Mouse (Mus musculus) neural tube, embryonic 15.5 days (tissue): ENCODE data around the gene Hoxd10. TPM values are rescaled to one million over a fixed set of nuclear protein-coding genes. Genes with fewer than 3 reads are reported as not detected.

Experiments used
- ATAC-seq: fragments of 200-750 bp; cut with Nextera tagmentation; 2 replicates; pipeline ENCODE4 v1.8.0; 2017; ENCODE audit warnings: mild to moderate bottlenecking, moderate TSS enrichment, moderate library complexity; ENCODE audit not compliant: low FRiP score
- H3K27ac ChIP-seq: fragments of 300-500 bp; sonication (generic); replicated peaks from 2 replicates; pipeline ENCODE4 v1.5.1; 2015; ENCODE audit warnings: mild to moderate bottlenecking, inconsistent platforms
- H3K27me3 ChIP-seq: fragments of 300-500 bp; sonication (generic); replicated peaks from 2 replicates; pipeline ENCODE4 v1.6.1; 2015; ENCODE audit warnings: inconsistent platforms
- H3K36me3 ChIP-seq: fragments of 300-500 bp; sonication (generic); 2 replicates; pipeline ENCODE4 v1.6.1; 2015; ENCODE audit warnings: inconsistent platforms
- H3K4me1 ChIP-seq: fragments of 300-500 bp; sonication (generic); 2 replicates; pipeline ENCODE4 v1.6.1; 2015; ENCODE audit warnings: inconsistent platforms
- H3K4me2 ChIP-seq: fragments of 300-500 bp; sonication (generic); 2 replicates; pipeline ENCODE4 v1.6.1; 2015; ENCODE audit warnings: inconsistent platforms, mild to moderate bottlenecking, moderate library complexity
- H3K4me3 ChIP-seq: fragments of 300-500 bp; sonication (generic); replicated peaks from 2 replicates; pipeline ENCODE4 v1.5.1; 2015; ENCODE audit warnings: mild to moderate bottlenecking, inconsistent platforms
- H3K9ac ChIP-seq: fragments of 300-500 bp; sonication (generic); replicated peaks from 2 replicates; pipeline ENCODE4 v1.6.1; 2015; ENCODE audit warnings: mild to moderate bottlenecking, inconsistent platforms
- H3K9me3 ChIP-seq: fragments of 300-500 bp; sonication (generic); replicated peaks from 2 replicates; pipeline ENCODE4 v1.6.1; 2016; ENCODE audit warnings: inconsistent platforms
- WGBS: fragments of 180-500 bp; shearing (Covaris S2); methylation state at CpG from one replicate; pipeline ENCODE4 v1.1.7; 2015; ENCODE audit warnings: mixed read lengths; 5-methylcytosine and 5-hydroxymethylcytosine counted together
- polyA plus RNA-seq: library from polyadenylated mRNA; unstranded; fragments of >200 nt; fragmentation: Nextera tagmentation; extraction: Ambion mirVana; gene quantifications from 2 replicates; pipeline ENCODE4 v1.2.1, GENCODE M21; 2015

Gene Hoxd10
- polyA plus RNA-seq, 1 experiment from 2014 or later, result 61.8 TPM

DNA sequence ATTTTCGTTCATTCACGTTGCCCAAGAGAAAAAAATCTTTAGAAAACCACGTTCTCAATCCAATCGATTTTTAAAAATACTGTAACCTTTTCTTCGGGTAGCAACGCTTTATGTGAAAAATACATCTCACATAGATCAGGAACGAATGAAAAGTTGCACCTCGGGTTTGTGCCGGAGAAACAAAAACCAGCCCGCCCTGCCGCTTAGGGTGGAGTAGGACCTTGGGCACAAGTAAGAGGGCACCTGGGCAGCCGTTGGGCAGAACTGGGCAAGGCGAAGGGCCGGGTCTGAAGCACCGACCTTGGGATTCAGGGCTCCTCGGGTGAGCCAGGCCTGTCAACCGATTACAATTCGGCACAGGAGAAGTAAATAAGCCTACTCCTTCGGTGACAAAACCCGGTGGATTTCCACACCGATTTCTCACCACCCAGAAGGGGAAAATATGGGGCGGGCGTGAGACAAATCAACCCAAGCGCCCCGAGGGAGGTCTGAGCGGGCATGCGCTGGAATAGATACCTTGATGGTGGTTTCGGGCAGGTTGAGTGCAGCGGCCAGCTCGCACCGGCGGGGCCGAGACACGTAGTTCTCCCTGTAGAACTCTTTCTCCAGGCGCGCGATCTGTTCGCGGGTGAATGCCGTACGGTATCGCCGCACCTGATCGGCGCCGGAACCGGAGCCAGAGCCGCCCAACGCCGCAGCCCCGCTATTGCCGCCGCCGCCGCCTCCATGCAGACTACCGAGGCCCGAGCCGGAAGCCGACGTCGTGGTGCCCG lies 34.3 kb upstream of the Hoxd10 start:
- Histone ChIP-seq H3K4me2 (no peak overlapping the region), H3K4me1 (peaks cover 16% of the 10 kb centered on the region), H3K9me3 (no peaks in the 10 kb centered on the region), H3K4me3 (0 out of 2 replicates have a peak overlapping the region, but pooled peaks have one; percentile 1), H3K9ac (no peak overlapping the region), H3K27ac (no peak overlapping the region), H3K27me3 (peaks cover 66% of the 10 kb centered on the region), H3K36me3 (no peaks in the 10 kb centered on the region)
- ATAC-seq, result no peak
- WGBS, result 2% methylated on average over 62 of the region's 62 CpGs

DNA sequence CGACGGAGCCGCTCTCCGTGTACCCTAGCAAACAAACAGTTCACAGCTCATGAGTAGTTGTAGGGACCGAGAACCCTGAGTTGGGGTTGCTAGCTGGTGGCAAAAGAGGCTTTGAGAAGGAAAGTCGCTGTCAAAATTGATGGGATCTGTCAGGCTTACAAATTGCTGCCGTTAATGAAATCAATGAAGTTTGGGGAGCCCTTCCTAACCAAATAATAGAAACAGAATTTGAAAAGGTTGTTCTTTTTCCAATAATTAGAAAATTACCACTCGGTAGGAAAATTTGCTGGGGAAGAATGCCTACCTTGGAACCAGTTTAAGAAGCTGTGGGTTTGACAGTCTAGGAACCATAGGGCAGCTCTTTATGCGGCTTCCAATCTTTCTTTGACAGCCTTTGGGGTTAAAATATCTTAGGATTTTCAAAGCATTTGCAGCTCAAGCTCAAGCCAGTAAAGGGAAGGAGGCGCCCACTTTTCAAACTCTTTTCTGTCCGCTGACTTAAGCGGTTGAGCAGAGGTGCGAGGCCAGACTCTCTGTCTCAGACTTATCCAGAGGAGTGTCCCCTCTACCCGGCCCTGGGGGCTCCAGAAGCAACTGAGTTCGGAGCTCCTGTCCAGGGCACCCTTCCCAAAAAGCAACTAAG lies 33.6 kb upstream of the Hoxd10 start:
- Histone ChIP-seq H3K4me3 (peak overlapping the region; percentile 6; the same call in 1 of the 2 replicates), H3K4me2 (no peak overlapping the region), H3K36me3 (no peaks in the 10 kb centered on the region), H3K9ac (no peak overlapping the region), H3K9me3 (no peaks in the 10 kb centered on the region), H3K27ac (no peak overlapping the region), H3K4me1 (peaks cover 16% of the 10 kb centered on the region), H3K27me3 (peaks cover 71% of the 10 kb centered on the region)
- 1% methylated on average over 15 of the region's 15 CpGs for WGBS
- ATAC-seq, result no peak

DNA sequence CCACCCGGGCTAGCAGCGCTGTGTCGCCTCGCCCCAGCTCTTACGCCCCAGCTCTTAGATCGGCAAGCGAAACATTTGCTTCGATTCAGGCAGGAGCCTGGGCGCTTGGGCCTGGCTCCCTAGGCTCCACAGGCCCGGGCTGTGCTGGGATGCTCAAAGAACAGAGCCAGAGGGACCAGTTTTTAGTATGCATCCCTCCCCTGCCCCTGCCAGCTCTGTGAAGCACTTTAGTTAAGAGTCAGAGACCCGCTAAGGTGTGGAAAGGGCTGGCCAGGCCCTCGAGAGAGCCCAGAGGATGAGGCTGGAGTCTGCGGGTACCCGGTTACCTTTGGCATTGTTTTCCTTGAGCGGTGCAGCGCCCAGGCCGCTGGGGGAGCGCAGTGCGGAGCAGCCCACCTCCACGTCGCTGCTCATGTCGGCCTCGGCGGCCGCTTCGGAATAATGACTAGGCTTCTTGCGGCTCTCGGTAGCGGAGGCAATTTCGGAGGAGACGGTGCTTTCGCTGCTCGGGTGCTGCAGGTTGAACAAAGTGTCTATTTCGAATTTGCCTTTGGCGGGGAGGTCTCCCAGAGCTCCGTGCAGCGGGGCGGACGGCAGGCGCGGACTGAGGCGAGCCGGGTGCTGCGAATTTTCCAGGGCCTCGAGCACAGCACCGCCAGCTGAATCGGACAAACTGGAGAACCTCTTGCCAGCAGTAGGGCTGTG lies 32.9 kb upstream of the Hoxd10 start:
- Histone ChIP-seq H3K9me3 (no peaks in the 10 kb centered on the region), H3K27me3 (peaks cover 75% of the 10 kb centered on the region), H3K4me1 (peaks cover 16% of the 10 kb centered on the region), H3K4me3 (peak overlapping the region; percentile 6; the same call in 1 of the 2 replicates), H3K36me3 (no peaks in the 10 kb centered on the region), H3K9ac (no peak overlapping the region), H3K4me2 (no peak overlapping the region), H3K27ac (no peak overlapping the region)
- no peak for ATAC-seq
- under 1% methylated on average over 47 of the region's 47 CpGs for WGBS

DNA sequence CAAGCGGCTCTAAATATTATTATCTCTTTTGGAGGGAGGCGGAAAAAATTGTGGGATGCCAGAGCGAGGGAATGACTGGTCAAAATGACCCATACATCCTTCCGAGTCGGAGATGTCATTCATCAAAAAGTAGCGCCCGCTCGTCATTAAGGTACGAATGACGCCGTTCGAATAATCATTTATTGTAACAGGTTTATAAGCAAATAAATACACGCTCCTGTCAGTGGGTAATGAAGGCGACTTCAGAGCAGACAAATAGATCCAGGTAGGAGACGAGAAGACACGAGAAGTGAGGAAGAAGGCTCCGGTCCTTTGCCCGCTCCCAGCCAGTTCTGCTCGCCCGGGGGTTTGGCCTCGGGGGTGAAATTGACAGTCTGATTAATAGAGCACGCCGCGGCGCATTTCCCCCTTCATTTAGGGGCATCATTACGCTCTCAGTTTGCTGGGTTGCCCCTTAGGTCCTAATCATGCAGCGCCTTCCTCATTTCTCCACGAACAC lies 32.2 kb upstream of the Hoxd10 start, which contains the start of gene Evx2:
TSS of gene Evx2 (minus strand) at position 51 of the 499 bp plus-strand sequence.
- Histone ChIP-seq H3K9ac (no peak within 1 kb of the TSS), H3K4me3 (peak within 1 kb of the TSS; percentile 6; the same call in 1 of the 2 replicates), H3K9me3 (no peaks in the 10 kb centered on the region), H3K36me3 (no peaks in the 10 kb centered on the region), H3K4me2 (no peak within 1 kb of the TSS), H3K27ac (no peak within 1 kb of the TSS), H3K4me1 (peaks cover 16% of the 10 kb centered on the region), H3K27me3 (peaks cover 75% of the 10 kb centered on the region)
- ATAC-seq, result no peak
- WGBS, result under 1% methylated on average over 28 of the region's 28 CpGs

DNA sequence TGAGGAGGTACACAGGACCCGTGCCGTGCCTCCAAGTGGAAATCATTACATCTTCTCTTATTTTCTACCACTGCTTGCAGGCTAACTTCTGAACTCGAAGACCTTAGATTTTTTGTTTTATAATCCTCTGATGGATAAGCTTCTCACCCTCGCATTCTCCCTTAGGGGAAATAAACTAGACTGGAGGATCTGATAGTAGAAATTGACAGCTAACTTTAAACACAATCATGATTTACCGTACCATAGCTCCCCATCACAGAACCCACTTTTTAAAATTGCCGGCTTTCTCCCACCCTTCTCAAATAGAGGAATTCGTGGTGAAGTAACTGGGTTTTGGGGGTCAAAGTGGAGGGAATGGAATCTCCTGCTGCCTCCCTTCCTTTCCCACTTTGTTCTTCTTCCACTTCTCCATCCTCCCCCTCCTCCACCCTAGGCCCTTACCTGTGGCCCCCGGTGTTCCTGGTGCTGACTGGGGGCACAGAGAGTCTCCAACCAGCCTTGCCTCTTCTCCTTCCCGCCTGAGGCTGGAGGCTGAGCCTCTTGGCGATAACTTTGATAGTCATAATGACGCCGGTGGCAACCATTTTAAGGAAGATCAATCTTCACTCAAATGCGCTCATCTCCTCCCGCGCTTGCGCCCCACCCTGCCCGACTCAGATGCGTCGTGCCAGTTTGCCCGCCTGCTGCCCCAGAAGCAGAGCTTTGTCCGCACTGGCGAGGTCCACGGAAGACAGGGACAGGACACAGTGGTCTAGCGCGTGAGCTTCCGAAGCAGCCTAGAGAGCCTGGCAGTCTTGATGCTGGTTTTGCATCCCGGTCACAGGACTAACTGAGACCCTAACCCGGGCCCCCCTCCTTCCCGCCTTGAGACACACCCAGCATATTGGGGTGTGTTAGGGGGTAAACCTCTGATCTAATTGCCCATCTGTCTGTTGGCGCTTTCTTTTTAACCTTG lies 31.0 kb upstream of the Hoxd10 start:
- H3K4me2 ChIP-seq, result 0 out of 2 replicates have a peak overlapping the region, but pooled peaks have one; percentile 17
- H3K4me1 ChIP-seq, result peaks cover 12% of the 10 kb centered on the region
- no peak for ATAC-seq
- no peaks in the 10 kb centered on the region for H3K9me3 ChIP-seq
- no peaks in the 10 kb centered on the region for H3K36me3 ChIP-seq
- peak overlapping the region; percentile 3; the same call in 1 of the 2 replicates for H3K4me3 ChIP-seq
- 2% methylated on average over 30 of the region's 30 CpGs for WGBS
- H3K9ac ChIP-seq, result no peak overlapping the region
- H3K27ac ChIP-seq, result no peak overlapping the region
- peaks cover 74% of the 10 kb centered on the region for H3K27me3 ChIP-seq

DNA sequence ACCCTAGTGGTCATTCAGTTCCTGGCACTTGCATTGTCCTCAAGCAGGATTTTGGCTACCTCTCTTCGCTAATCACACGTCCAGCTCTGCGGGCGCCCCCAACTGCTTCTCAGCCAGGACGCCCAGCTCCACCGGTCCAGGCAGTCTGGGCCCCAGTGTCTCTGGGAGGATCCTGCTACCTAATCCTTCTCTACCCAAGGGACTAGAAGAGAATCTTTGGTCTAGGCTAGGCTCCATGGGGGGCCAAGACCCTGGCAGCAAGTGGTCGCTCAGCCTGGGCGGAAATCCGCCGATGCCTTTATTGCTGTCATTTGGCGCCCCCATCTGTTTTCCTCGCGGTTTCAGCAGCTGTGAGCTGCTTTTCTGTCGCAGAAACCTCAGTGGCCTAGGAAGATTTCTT lies 30.0 kb upstream of the Hoxd10 start:
- Histone ChIP-seq H3K27ac (no peak overlapping the region), H3K4me1 (peaks cover 7% of the 10 kb centered on the region), H3K9me3 (no peaks in the 10 kb centered on the region), H3K9ac (no peak overlapping the region), H3K36me3 (no peaks in the 10 kb centered on the region), H3K4me2 (peak overlapping the region; percentile 50), H3K4me3 (peak overlapping the region; percentile 23; the same call in 1 of the 2 replicates), H3K27me3 (peaks cover 80% of the 10 kb centered on the region)
- under 1% methylated on average over 14 of the region's 14 CpGs for WGBS
- ATAC-seq, result peak; percentile 47; the same call in 1 of the 2 replicates

DNA sequence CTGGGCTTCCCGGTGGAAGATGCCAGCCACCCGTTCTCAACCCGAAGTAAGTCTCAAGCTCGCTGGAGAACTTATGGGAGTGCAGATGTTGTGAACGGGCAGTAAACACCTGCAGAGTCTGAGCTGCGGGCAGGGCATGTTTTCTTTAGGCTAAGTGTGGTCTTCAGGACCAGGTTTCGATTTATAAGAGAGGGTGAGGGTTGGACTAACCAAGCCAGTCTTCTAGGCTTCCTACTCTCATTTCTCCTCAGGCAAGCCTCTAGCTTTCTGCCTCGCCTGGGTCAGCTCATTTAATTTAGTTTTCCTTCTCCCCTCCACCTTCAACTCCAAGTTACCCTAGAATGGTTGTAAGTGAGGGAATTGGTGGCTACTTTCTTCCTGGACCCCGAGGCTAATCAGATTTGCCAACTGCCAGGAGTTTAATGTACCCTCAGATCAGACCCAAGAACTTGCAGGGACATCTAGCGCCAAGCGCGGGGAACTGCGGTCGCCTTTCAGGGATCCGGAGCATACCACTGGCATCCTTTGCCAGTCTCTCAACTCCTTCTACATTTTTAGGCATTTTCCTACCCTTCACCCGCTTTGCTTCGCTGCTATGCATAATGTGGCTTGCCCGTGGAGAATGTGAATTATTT lies 28.3 kb upstream of the Hoxd10 start:
- no peaks in the 10 kb centered on the region for H3K36me3 ChIP-seq
- H3K4me3 ChIP-seq, result no peak overlapping the region
- H3K4me2 ChIP-seq, result no peak overlapping the region
- no peak overlapping the region for H3K27ac ChIP-seq
- 3% methylated on average over 18 of the region's 18 CpGs for WGBS
- no peak for ATAC-seq
- H3K9me3 ChIP-seq, result no peaks in the 10 kb centered on the region
- peaks cover 16% of the 10 kb centered on the region for H3K4me1 ChIP-seq
- H3K9ac ChIP-seq, result no peak overlapping the region
- H3K27me3 ChIP-seq, result peaks cover 89% of the 10 kb centered on the region

DNA sequence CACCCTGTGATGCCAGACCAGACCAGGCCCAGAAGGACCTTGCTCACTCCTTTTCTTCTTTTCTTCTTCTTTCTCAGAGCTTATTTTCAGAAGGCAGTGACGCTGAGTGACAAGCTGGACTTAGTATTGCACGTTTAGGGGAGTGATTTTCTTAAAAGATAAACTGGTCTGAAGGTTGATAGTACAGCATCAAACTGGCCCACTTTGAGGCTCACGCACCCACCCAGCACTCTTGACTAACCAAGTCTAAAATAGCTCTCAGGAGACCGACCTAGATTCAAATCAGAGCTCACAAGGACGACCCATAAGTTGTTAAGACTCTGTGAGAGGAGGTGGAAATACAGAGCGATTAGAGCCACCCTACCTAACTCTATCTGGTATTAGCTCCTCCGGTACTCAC lies 25.3 kb upstream of the Hoxd10 start:
- WGBS, result 3% methylated on average over 7 of the region's 7 CpGs

DNA sequence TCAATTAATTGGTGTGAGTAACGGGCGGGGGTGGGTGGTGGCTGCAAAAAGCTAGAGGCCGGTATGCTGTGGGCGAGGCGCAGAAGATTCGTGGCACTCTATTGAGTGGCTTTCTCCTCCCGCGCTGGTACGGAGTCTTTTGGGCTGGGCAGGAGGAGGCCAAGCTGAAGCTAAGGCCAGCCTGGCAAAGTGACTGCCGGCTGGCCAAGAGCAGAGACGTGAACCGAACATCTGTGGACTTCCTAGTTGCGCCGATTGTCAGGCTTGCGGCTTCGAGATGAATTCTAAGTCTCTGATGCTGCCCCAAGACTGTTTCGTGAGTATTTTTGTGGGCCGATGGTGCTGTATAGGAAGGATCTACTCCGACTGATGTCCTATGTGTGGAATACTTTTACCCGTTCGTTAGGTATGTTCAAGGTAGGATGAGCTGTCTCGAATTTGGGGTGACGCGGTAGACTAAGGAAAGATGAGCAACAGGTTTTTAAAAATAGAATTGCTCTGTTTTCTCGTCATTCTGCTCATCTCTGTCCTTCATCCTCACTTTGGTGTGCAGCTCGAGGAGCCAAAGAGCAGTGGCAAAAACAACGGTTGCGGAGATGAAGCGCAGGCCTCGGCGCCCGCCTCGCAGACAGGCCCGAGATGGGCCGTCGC lies 24.4 kb upstream of the Hoxd10 start:
- ATAC-seq, result no peak
- H3K36me3 ChIP-seq, result no peaks in the 10 kb centered on the region
- H3K27ac ChIP-seq, result no peak overlapping the region
- peaks cover 11% of the 10 kb centered on the region for H3K4me1 ChIP-seq
- peak overlapping the region; percentile 56; the same call in 1 of the 2 replicates for H3K4me2 ChIP-seq
- no peaks in the 10 kb centered on the region for H3K9me3 ChIP-seq
- WGBS, result 1% methylated on average over 36 of the region's 36 CpGs
- no peak overlapping the region for H3K4me3 ChIP-seq
- H3K27me3 ChIP-seq, result peaks cover 91% of the 10 kb centered on the region
- no peak overlapping the region for H3K9ac ChIP-seq

More for the DNA sequence above, 25.3 kb upstream of the Hoxd10 start:
- Histone ChIP-seq H3K4me3 (no peak overlapping the region), H3K27ac (no peak overlapping the region), H3K36me3 (no peaks in the 10 kb centered on the region), H3K4me1 (peaks cover 15% of the 10 kb centered on the region), H3K9ac (no peak overlapping the region), H3K27me3 (peaks cover 92% of the 10 kb centered on the region), H3K4me2 (no peak overlapping the region), H3K9me3 (no peaks in the 10 kb centered on the region)
- ATAC-seq, result no peak

DNA sequence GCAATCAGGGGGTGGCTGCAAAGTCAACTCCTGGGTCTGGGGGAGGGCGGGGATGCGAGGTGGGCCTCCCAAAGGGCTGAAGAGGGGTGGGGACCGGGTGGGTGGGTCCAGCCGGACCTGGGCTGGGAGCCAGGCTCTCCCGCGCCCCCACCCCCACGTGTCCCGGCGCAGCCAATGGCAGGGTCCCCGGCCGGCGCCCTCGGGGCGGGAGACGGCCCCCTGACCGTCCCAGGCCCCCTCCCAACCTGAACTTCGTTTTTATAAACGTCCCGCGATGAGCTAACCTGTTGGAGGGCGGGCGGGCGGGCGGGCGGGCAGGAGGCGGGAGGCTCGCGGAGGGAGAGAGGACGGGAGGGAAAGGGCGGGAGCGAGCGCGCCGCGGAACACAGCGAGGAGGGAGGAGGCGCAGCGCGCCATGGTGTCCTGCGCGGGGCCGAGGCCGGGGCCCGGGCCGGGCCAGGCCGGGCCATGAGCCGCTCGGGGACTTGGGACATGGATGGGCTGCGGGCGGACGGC lies 23.8 kb upstream of the Hoxd10 start, which contains the start of gene Hoxd13:
TSS of gene Hoxd13 (plus strand) at position 469 of the 516 bp plus-strand sequence.
- Histone ChIP-seq H3K4me1 (peaks cover 17% of the 10 kb centered on the region), H3K9me3 (no peaks in the 10 kb centered on the region), H3K4me3 (peak within 1 kb of the TSS; percentile 33), H3K9ac (no peak within 1 kb of the TSS), H3K4me2 (peak within 1 kb of the TSS; percentile 56), H3K36me3 (no peaks in the 10 kb centered on the region), H3K27me3 (peaks cover 91% of the 10 kb centered on the region), H3K27ac (no peak within 1 kb of the TSS)
- 0 out of 2 replicates have a peak, but pooled peaks have one; percentile 43 for ATAC-seq
- WGBS, result under 1% methylated on average over 32 of the region's 51 CpGs
